Mouse (Mus musculus) heart, adult 2 months (tissue): ENCODE data around the gene Slc38a10. TPM values are rescaled to one million over a fixed set of nuclear protein-coding genes. Genes with fewer than 3 reads are reported as not detected.

ENCODE experiments used
- DNase-seq, 2 experiments: peaks; one replicate each; pipeline ENCODE4 v3.0.0; 2021
- H3K27ac ChIP-seq: fragments of 200-600 bp; 2 replicates; pipeline ENCODE4 v1.8.1; 2022
- H3K27me3 ChIP-seq: fragments of 200-500 bp; 2 replicates; pipeline ENCODE4 v1.6.1; 2012; ENCODE audit warnings: mild to moderate bottlenecking, low read length, inconsistent platforms, mixed read lengths; ENCODE audit not compliant: control insufficient read depth, insufficient read depth
- H3K36me3 ChIP-seq: fragments of 200-500 bp; 2 replicates; pipeline ENCODE4 v1.6.1; 2012; ENCODE audit warnings: low read length, inconsistent platforms; ENCODE audit not compliant: control insufficient read depth, insufficient read depth
- H3K4me1 ChIP-seq: fragments of 200-500 bp; 2 replicates; pipeline ENCODE4 v1.6.1; 2011; ENCODE audit warnings: low read length; ENCODE audit not compliant: control insufficient read depth, insufficient read depth
- H3K4me3 ChIP-seq: fragments of 200-600 bp; 2 replicates; pipeline ENCODE4 v1.8.1; 2022
- H3K79me2 ChIP-seq: fragments of 200-500 bp; replicated peaks from 2 replicates; pipeline ENCODE4 v1.6.1; 2012; ENCODE audit warnings: mild to moderate bottlenecking, inconsistent platforms, low read length, moderate library complexity, mixed read lengths; ENCODE audit not compliant: control insufficient read depth, insufficient read depth
- H3K9ac ChIP-seq: fragments of 200-500 bp; 2 replicates; pipeline ENCODE4 v1.6.1; 2012; ENCODE audit warnings: low read depth, mild to moderate bottlenecking, control low read depth, inconsistent platforms, low read length, mixed read lengths
- CTCF ChIP-seq: fragments of 200-600 bp; IDR thresholded peaks from 2 replicates; pipeline ENCODE4 v1.8.1; 2022; ENCODE audit warnings: antibody characterized with exemption, mild to moderate bottlenecking, moderate library complexity
- EP300 ChIP-seq: fragments of 200-500 bp; IDR thresholded peaks from 2 replicates; pipeline ENCODE4 v1.6.1; 2011; ENCODE audit warnings: low read depth, low read length, control low read depth; ENCODE audit not compliant: insufficient read depth
- POLR2A ChIP-seq: fragments of 200-500 bp; IDR thresholded peaks from 2 replicates; pipeline ENCODE4 v1.6.1; 2011; ENCODE audit warnings: mild to moderate bottlenecking, low read depth, low read length, control low read depth; ENCODE audit not compliant: insufficient read depth
- WGBS: fragments of 180-500 bp; shearing (Covaris S2); methylation state at CpG from one replicate; pipeline ENCODE4 v1.1.7; 2018; 5-methylcytosine and 5-hydroxymethylcytosine counted together
- intact Hi-C: fragments of 180-260 bp; cut with DNase I; formaldehyde crosslinking; loops from one replicate; pipeline ENCODE4 v1.15.1; 2025
- polyA plus RNA-seq: library from polyadenylated mRNA; depleted of rRNA; stranded (reverse); fragments of >200 nt; gene quantifications from 2 replicates; pipeline ENCODE4 v1.2.3, GENCODE M21; 2012
- total RNA-seq, 2 experiments: library from RNA; stranded (reverse); gene quantifications; 2 replicates each; pipeline ENCODE4 v1.2.3; 2021

Slc38a10 gene
- total and polyA plus RNA-seq, 3 experiments: 83.1 to 89.6 (median 84.5) TPM

DNA sequence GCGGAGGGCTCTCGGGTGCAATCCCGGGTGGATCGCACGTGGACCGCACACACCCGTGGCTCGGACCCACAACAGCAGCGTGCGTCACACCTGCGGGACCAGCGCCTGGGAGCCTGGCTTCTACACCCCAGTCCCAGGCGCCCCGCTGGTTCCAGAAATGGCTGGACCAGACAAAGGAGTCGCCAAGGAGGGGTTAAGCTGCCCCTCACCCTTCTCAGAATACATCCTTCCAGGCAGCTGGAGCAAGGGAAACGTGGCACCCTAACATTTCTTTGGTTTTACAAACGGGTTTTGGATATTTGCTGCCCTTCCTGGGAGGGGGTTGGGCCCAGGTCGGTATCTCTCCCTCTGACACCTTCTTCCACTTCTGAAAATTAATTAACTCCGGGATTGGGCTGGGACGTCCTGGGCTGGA, 35.7 kb upstream of the Slc38a10 start:
- H3K27me3 ChIP-seq: no peaks in the 10 kb centered on the region
- peak overlapping the region; percentile 96 for H3K9ac ChIP-seq
- peak; percentile 50 to 67 for DNase-seq
- intact Hi-C loops: loop anchor here (5.0 kb wide), 1 partner anchor 165 kb away; no protein-coding TSS in a partner anchor
- peaks cover 15% of the 10 kb centered on the region for H3K4me1 ChIP-seq
- 23% methylated on average over 20 of the region's 20 CpGs for WGBS
- no peaks in the 10 kb centered on the region for H3K36me3 ChIP-seq
- TF ChIP-seq CTCF (no peak), EP300 (no peak), POLR2A (no peak)
- H3K4me3 ChIP-seq: peak overlapping the region; percentile 92
- H3K27ac ChIP-seq: peak overlapping the region; percentile 99
- no peaks in the 10 kb centered on the region for H3K79me2 ChIP-seq

DNA sequence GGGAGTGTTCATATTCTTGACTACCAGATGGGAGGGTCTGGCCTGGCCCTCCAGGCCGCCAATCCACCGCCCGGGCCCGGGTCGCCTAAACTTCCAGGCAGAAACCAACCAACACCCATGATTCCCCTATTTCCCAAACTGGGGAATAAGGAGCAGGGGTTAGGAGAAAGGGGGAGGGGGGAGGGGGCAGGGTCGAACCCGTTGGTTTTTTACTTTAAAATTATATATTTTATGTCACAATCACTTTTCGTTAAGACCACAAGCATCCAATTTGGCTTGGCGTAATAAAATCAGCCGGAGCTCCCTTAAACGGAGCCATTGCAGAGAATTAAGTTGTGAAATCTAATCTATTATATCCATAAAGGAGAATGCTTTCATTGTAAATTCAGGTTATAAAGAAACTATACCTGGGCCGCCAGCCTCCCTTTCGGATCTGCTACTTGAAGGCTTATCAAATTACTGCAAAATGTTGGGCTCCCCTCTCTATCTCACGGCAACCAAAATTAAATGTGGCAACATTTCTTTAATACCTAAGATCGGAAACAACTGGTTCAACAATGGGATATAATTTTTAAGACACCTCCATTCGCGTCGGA, 35.1 kb upstream of the Slc38a10 start:
- WGBS: 19% methylated on average over 18 of the region's 18 CpGs
- no peak for DNase-seq
- peaks cover 15% of the 10 kb centered on the region for H3K4me1 ChIP-seq
- intact Hi-C loops: loop anchor here (5.0 kb wide), 1 partner anchor 166 kb away; no protein-coding TSS in a partner anchor
- peak overlapping the region; percentile 92 for H3K4me3 ChIP-seq
- TF ChIP-seq POLR2A: no peak
- no peak for TF ChIP-seq CTCF
- no peak for TF ChIP-seq EP300
- no peaks in the 10 kb centered on the region for H3K79me2 ChIP-seq
- H3K9ac ChIP-seq: peak overlapping the region; percentile 96
- no peaks in the 10 kb centered on the region for H3K36me3 ChIP-seq
- no peaks in the 10 kb centered on the region for H3K27me3 ChIP-seq
- H3K27ac ChIP-seq: peak overlapping the region; percentile 99

DNA sequence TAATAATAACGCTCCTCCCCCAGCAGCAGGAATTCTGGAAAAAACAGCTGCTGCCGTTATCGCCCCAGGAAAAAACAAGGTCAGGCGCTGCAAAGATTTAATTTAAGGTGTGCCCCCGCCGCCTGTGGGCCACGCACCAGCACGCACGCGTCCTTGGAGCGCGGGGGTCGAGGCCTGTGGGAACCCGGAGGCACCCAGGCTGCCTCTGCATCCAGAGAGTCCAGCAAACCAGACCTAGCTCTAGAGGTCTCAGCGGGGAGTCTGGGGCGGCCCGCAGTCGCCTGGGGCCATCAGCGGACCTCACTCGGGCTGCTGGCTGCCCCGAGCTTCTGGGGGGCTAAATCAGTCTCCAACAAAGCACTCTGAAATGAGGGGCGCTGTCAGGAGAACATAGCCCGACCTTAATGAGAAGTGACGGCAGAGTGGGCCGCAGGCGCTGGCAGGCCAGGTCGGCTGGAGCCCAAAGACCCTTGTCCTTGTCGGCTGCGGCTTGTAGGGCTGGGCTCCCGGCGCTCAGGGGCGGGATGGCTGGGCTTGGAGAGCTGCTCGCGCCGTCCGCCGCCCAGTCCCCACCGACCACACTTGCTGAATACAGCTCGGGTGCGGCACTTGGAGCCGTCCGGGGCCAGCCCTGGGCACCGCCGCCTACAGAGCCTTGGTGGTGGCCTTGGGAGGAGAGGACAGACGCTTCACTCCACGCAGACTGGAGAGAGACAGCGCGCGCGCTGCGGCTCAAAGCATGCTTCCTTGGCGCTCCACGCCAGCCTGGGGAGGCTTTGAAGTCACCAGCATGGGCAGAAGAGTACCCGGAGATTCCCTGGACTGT, 34.4 kb upstream of the Slc38a10 start:
- TF ChIP-seq EP300: peak; percentile 9; the same call in 1 of the 2 replicates
- TF ChIP-seq CTCF: peak; percentile 41
- peak; percentile 89 for TF ChIP-seq POLR2A
- intact Hi-C loops: loop anchor here (2.0 to 5.0 kb wide), 3 partner anchors 17 to 167 kb away; no protein-coding TSS in a partner anchor

GRCm38 (mm10) chr11:120184371-120185315, 33.5 kb upstream of the Slc38a10 start:
- DNase-seq: peak; percentile 75 to 83
- TF ChIP-seq EP300 (peak; percentile 64; the same call in 1 of the 2 replicates), POLR2A (no peak), CTCF (no peak)
- 10% methylated on average over 16 of the region's 16 CpGs for WGBS
- intact Hi-C loops: loop anchor here (2.0 to 5.0 kb wide), 3 partner anchors 16 to 168 kb away; no protein-coding TSS in a partner anchor
- no peaks in the 10 kb centered on the region for H3K27me3 ChIP-seq
- H3K36me3 ChIP-seq: no peaks in the 10 kb centered on the region
- peak overlapping the region; percentile 96 for H3K9ac ChIP-seq
- H3K4me3 ChIP-seq: peak overlapping the region; percentile 29
- H3K4me1 ChIP-seq: peaks cover 10% of the 10 kb centered on the region
- peak overlapping the region; percentile 99 for H3K27ac ChIP-seq
- no peaks in the 10 kb centered on the region for H3K79me2 ChIP-seq

More for the DNA sequence above, 34.4 kb upstream of the Slc38a10 start:
- DNase-seq: peak; percentile 68 to 83
- H3K79me2 ChIP-seq: no peaks in the 10 kb centered on the region
- no peaks in the 10 kb centered on the region for H3K27me3 ChIP-seq
- no peaks in the 10 kb centered on the region for H3K36me3 ChIP-seq
- peaks cover 13% of the 10 kb centered on the region for H3K4me1 ChIP-seq
- H3K4me3 ChIP-seq: peak overlapping the region; percentile 92
- peak overlapping the region; percentile 96 for H3K9ac ChIP-seq
- H3K27ac ChIP-seq: peak overlapping the region; percentile 99
- whole genome bisulfite sequencing: 3% methylated on average over 54 of the region's 54 CpGs

GRCm38 (mm10) chr11:120183708-120184107, 32.6 kb upstream of the Slc38a10 start:
- Histone ChIP-seq H3K79me2 (no peaks in the 10 kb centered on the region), H3K4me1 (peaks cover 10% of the 10 kb centered on the region), H3K27ac (peak overlapping the region; percentile 99), H3K36me3 (no peaks in the 10 kb centered on the region), H3K9ac (no peak overlapping the region), H3K27me3 (no peaks in the 10 kb centered on the region), H3K4me3 (no peak overlapping the region)
- TF ChIP-seq CTCF (no peak), POLR2A (no peak), EP300 (no peak)
- intact Hi-C loops: loop anchor here (2.0 kb wide), 2 partner anchors 15 to 121 kb away; no protein-coding TSS in a partner anchor
- DNase-seq: no peak
- 74% methylated on average over 11 of the region's 11 CpGs for WGBS
